Mouse (Mus musculus): ENCODE measurements around the gene Tbc1d2b.

The Tbc1d2b gene

GRCm38 (mm10) chr9:90203233-90203632 is 67.4 kb downstream of the Tbc1d2b start:
- no peak for DNase-seq (ENCODE audit: low spot score)

GRCm38 (mm10) chr9:90201541-90201940 is 69.1 kb downstream of the Tbc1d2b start:
- no peak for DNase-seq (ENCODE audit: low spot score)

GRCm38 (mm10) chr9:90201096-90201495 is 69.5 kb downstream of the Tbc1d2b start:
- DNase-seq (ENCODE audit: low spot score) = no peak

- DNase-seq (ENCODE audit: low spot score) = no peak
Measured at GRCm38 (mm10) chr9:90200501-90200900, 70.1 kb downstream of the Tbc1d2b start.

GRCm38 (mm10) chr9:90199611-90200010 is 71.0 kb downstream of the Tbc1d2b start:
- DNase-seq (ENCODE audit: low spot score) = no peak

- DNase-seq (ENCODE audit: low spot score) = no peak
Measured at GRCm38 (mm10) chr9:90198531-90199449, 71.8 kb downstream of the Tbc1d2b start.

GRCm38 (mm10) chr9:90197866-90198383 is 72.7 kb downstream of the Tbc1d2b start:
- no peak for DNase-seq (ENCODE audit: low spot score)

GRCm38 (mm10) chr9:90197116-90197665 is 73.4 kb downstream of the Tbc1d2b start:
- no peak for DNase-seq (ENCODE audit: low spot score)

GRCm38 (mm10) chr9:90196262-90196661 is 74.3 kb downstream of the Tbc1d2b start:
- no peak for DNase-seq (ENCODE audit: low spot score)

- DNase-seq (ENCODE audit: low spot score) = no peak
Measured at GRCm38 (mm10) chr9:90195000-90195399, 75.6 kb downstream of the Tbc1d2b start.

GRCm38 (mm10) chr9:90189391-90189790 is 81.2 kb downstream of the Tbc1d2b start:
- no peak for DNase-seq (ENCODE audit: low spot score)

- DNase-seq (ENCODE audit: low spot score) = no peak
Measured at GRCm38 (mm10) chr9:90188893-90189292, 81.7 kb downstream of the Tbc1d2b start.

GRCm38 (mm10) chr9:90185356-90185910 is 85.2 kb downstream of the Tbc1d2b start:
- DNase-seq (ENCODE audit: low spot score) = no peak

- no peak for DNase-seq (ENCODE audit: low spot score)
Measured at GRCm38 (mm10) chr9:90184116-90184515, 86.5 kb downstream of the Tbc1d2b start.

- DNase-seq (ENCODE audit: low spot score) = no peak
Measured at GRCm38 (mm10) chr9:90183550-90183949, 87.1 kb downstream of the Tbc1d2b start.

- DNase-seq (ENCODE audit: low spot score) = no peak
Measured at GRCm38 (mm10) chr9:90182636-90183421, 87.8 kb downstream of the Tbc1d2b start.

- no peak for DNase-seq (ENCODE audit: low spot score)
Measured at GRCm38 (mm10) chr9:90181656-90182388, 88.8 kb downstream of the Tbc1d2b start.

- no peak for DNase-seq (ENCODE audit: low spot score)
Measured at GRCm38 (mm10) chr9:90179409-90179808, 91.2 kb downstream of the Tbc1d2b start.

GRCm38 (mm10) chr9:90173330-90173729 is 97.3 kb downstream of the Tbc1d2b start:
- DNase-seq (ENCODE audit: low spot score) = no peak

GRCm38 (mm10) chr9:90172528-90173321 is 97.9 kb downstream of the Tbc1d2b start:
- DNase-seq (ENCODE audit: low spot score) = no peak

GRCm38 (mm10) chr9:90171421-90171820 is 99.2 kb downstream of the Tbc1d2b start:
- DNase-seq (ENCODE audit: low spot score) = no peak

All from testis, postnatal 14 days (tissue).